Mouse (Mus musculus) bone marrow, adult 2 months (tissue): ENCODE measurements around the gene Stxbp3. TPM values are rescaled to one million over a fixed set of nuclear protein-coding genes. Genes with fewer than 3 reads are reported as not detected.
"Not testable (repeated sequence)": the region's sequence is repeated elsewhere in the genome, so short reads cannot be mapped to it uniquely, and the experiment has no call there.

Source experiments
- H3K27ac ChIP-seq: fragments of 200-500 bp; 2 replicates; pipeline ENCODE4 v1.5.1; 2012; ENCODE audit warnings: low read depth, mild to moderate bottlenecking, control low read depth, inconsistent platforms, low read length; ENCODE audit not compliant: control insufficient read depth, poor library complexity, insufficient read depth
- H3K4me1 ChIP-seq: fragments of 200-500 bp; 2 replicates; pipeline ENCODE4 v1.6.1; 2011; ENCODE audit warnings: low read length; ENCODE audit not compliant: control insufficient read depth, insufficient read depth
- H3K4me3 ChIP-seq: fragments of 200-500 bp; replicated peaks from 2 replicates; pipeline ENCODE3; 2011; ENCODE audit warnings: mild to moderate bottlenecking, low read depth, low read length, control low read depth; ENCODE audit not compliant: control insufficient read depth
- CTCF ChIP-seq: fragments of 200-500 bp; IDR thresholded peaks from 2 replicates; pipeline ENCODE4 v1.5.1; 2011; ENCODE audit warnings: low read length, control low read depth; ENCODE audit not compliant: control insufficient read depth, insufficient read depth
- POLR2A ChIP-seq: fragments of 200-500 bp; IDR thresholded peaks from 2 replicates; pipeline ENCODE4 v1.6.1; 2011; ENCODE audit warnings: low read depth, mild to moderate bottlenecking, control low read depth, low read length, borderline replicate concordance; ENCODE audit not compliant: control insufficient read depth
- WGBS: fragments of 180-500 bp; shearing (Covaris S2); methylation state at CpG from one replicate; pipeline ENCODE4 v1.1.7; 2018; 5-methylcytosine and 5-hydroxymethylcytosine counted together
- polyA plus RNA-seq: library from polyadenylated mRNA; stranded (reverse); fragments of >200 nt; gene quantifications from 2 replicates; pipeline ENCODE4 v1.2.4, GENCODE M21; 2011; ENCODE audit warnings: low replicate concordance; ENCODE audit not compliant: missing spikeins, insufficient read depth, insufficient read length

The Stxbp3 gene
- polyA plus RNA-seq, 1 experiment = 11.0 TPM

DNA sequence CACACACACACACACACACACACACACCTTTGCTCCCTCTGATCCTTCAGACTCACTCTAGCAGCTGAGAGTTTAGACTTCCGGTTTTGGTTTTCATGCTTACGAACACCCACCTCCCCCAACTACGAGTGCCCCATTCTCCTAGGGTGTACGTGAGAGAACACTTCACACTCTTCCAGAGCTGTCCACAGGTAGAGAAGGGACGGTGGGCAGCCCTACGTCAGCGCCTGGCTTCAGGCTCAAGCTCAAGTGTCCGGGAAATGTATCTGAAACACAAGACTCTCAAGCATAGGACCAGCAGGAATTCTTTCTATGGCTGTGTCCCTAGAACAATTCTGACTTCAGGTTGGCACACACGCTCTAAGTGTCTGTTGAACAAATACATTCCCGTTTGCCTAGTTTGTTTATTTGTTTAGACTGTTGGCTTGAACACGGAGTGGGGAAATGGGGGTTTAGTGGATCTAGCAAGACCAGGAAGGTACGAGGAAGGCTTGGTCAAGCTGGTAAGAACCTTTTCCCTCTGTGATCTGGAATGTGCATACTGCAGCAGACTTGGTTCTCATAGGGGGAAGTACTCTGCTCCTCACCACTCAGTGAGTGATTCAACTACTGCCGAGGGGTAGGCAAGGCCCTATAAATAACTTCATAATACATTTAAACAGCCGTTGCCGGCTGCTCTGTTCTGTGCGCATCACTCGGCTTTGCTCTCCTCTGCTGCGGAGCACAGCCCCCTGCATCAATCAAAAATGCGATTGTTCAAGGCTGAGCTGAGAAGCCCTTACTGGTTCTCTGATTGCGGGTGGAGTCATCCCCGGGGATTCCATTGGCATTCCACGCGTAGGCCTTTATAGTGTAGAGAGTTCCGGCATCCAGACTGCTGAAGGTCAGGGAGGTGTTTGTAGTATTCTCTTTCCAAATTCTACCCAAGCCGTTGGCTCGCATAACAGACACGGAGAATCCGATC lies 40.5 kb upstream of the Stxbp3 start:
- TF ChIP-seq CTCF (no peak), POLR2A (no peak)
- 50% methylated on average over 28 of the region's 28 CpGs for WGBS
- Histone ChIP-seq H3K27ac (peak overlapping the region; percentile 62), H3K4me3 (peak overlapping the region; percentile 62), H3K4me1 (peaks cover 3% of the 10 kb centered on the region; the same call in 1 of the 2 replicates)

DNA sequence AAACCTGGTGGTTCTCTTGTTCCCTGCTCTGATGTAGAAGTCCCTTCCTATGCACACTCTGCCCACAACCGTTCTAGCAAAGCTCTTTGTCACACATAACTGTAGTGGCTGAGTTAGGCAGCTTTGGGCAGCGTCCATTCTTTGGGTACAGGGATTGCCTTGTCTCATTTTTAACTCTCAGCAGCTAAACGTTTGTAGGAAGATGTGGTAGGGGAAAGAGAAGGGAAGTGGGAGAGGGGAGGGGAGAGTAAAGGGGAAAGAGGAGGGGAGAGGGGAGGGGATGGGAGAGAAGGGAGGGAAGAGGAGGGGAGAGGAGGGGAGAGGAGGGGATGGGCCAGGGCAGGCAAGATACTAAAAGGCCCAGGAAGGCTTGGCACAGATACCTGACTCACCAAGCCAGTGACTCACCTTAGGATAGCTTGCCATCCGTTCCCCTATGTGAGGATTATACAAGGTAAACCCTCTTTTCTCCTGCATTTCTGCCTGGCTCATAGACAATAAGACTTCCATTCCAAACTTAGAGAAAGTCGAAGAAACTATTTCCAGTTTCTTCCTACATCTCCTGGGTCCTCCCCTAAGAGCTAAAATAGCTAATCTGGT lies 39.6 kb upstream of the Stxbp3 start:
- WGBS = 20% methylated on average over 5 of the region's 5 CpGs
- H3K27ac ChIP-seq = no peak overlapping the region
- no peak overlapping the region for H3K4me3 ChIP-seq
- TF ChIP-seq CTCF (no peak), POLR2A (no peak)
- peaks cover 2% of the 10 kb centered on the region; the same call in 1 of the 2 replicates for H3K4me1 ChIP-seq

DNA sequence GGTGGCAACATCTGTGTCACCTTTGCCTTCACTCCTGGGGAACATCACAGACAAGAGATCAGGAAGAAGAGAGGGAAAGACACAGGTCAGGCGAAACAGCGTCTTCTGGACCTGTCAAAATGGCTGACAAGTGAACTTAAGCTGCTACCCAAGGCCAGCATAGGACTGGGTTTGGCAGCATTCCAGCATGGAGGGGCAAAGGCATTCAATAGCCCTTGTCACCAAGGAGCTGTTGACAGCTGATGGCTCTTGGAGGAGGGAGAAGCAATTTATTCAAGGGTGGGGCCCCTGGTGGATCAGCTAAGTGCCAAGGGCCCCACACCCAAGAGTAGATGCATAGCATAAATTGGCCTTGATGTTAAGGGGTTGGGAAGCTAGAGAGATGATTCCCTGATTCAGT lies 38.8 kb upstream of the Stxbp3 start:
- TF ChIP-seq CTCF (no peak), POLR2A (no peak)
- Histone ChIP-seq H3K27ac (no peak overlapping the region), H3K4me3 (no peak overlapping the region), H3K4me1 (peaks cover 2% of the 10 kb centered on the region; the same call in 1 of the 2 replicates)
- 86% methylated on average over 2 of the region's 2 CpGs for WGBS

DNA sequence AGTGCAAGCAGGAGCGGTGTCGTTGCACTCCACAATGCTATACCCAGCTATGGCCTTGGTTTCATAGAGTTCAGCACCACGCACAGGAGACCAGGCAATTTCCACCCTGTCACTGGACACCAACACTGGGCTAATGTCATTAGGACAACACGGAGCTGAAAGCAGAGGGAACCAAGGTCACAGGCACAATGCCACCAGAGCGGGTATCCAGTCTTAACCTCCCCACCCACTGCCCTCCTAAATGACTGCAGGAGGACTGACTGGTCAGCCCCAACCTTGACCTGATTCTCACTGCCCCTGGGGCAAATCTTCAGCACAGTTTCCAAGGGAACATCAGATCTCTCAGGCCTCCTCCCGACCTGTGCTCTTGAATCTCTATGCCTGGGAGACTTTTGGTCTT lies 30.3 kb upstream of the Stxbp3 start:
- whole genome bisulfite sequencing = 85% methylated on average over 6 of the region's 6 CpGs
- no peak for TF ChIP-seq CTCF
- TF ChIP-seq POLR2A = no peak
- Histone ChIP-seq H3K4me1 (no peaks in the 10 kb centered on the region; the same call in 1 of the 2 replicates), H3K27ac (no peak overlapping the region), H3K4me3 (no peak overlapping the region)

DNA sequence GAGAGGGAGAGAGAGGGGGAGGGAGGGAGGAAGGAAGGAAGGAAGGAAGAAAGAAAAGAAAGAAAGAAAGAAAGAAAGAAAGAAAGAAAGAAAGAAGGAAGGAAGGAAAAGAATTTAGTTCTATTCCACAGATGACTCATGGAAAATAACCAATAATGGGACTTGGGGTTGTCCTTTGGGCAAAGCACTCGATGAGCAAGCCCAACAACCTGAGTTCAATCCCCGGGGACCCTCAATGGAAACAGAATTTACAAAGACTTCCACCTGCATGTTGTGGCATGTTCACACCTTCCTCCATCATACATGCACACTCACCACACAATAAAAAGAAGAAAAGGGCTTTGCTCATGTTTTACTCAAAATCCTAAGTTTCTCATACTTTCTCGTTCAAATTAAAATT lies 27.1 kb upstream of the Stxbp3 start:
- Histone ChIP-seq H3K4me1 (no peaks in the 10 kb centered on the region; the same call in 1 of the 2 replicates), H3K4me3 (no peak overlapping the region), H3K27ac (no peak overlapping the region)
- 79% methylated on average over 3 of the region's 3 CpGs for WGBS
- no peak for TF ChIP-seq POLR2A
- no peak for TF ChIP-seq CTCF

DNA sequence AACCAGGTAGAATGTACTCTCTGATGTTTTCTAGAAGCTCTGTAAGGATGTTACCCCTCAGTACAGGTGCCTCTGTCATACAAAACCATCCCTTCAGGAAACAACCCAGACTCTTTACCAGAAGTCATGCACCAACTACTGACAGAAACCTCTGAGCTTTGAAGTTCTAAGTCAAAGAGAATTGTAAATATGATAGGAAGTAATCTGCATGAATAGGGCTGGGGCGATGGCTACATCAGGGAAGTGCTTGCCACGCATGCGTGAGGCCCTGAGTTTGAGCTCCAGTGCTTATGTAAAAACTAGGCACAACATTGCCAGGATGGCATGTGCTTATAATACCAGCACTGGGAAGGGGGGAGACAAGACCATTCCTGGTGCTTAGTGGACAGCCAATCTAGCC lies 25.4 kb upstream of the Stxbp3 start:
- H3K4me3 ChIP-seq = no peak overlapping the region
- no peaks in the 10 kb centered on the region; the same call in 1 of the 2 replicates for H3K4me1 ChIP-seq
- no peak overlapping the region for H3K27ac ChIP-seq
- WGBS = 68% methylated on average over 3 of the region's 3 CpGs
- TF ChIP-seq POLR2A (no peak), CTCF (no peak)

DNA sequence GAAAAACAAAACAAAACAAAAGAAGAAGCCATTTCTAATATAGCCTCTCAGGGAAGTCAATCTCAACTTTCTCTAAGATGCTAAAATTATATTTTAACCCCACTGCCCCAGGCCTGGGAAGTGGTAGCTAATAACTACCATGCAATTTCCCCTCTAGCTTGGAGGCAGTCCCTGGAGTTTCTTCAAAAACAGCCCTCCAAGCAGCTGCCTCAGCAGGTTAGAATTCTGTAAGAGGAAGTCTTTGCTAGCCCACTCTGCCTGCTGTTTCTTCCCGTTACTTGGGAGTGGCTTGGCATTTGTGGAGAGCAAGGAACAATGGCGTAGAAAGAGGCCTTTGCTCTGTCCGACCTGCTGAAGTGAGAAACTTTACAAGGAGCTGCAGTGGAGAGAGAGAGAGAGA lies 24.8 kb upstream of the Stxbp3 start:
- Histone ChIP-seq H3K27ac (no peak overlapping the region), H3K4me1 (no peaks in the 10 kb centered on the region; the same call in 1 of the 2 replicates), H3K4me3 (no peak overlapping the region)
- 23% methylated on average over 3 of the region's 3 CpGs for WGBS
- TF ChIP-seq CTCF = no peak
- no peak for TF ChIP-seq POLR2A

DNA sequence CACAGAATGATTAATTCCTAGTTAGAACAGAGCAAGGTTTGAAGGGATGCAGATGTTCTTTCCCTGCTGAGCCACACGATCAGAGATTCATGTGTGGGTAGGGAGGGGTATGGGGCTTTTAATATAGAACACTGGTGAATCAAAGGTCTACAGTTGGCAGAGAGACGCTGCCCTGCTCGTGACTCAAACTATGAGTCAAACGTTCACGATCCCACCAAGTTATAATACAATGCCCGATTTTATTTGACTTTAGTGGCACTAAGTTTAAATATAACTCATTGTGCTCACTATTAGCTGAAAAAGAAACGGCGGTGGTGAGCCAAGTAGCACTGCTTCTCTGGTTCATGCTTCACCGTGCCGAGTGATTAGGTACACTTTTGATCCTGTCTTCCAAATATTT lies 22.8 kb upstream of the Stxbp3 start:
- Histone ChIP-seq H3K27ac (no peak overlapping the region), H3K4me1 (no peaks in the 10 kb centered on the region; the same call in 1 of the 2 replicates), H3K4me3 (no peak overlapping the region)
- no peak for TF ChIP-seq CTCF
- no peak for TF ChIP-seq POLR2A
- 83% methylated on average over 10 of the region's 10 CpGs for WGBS

DNA sequence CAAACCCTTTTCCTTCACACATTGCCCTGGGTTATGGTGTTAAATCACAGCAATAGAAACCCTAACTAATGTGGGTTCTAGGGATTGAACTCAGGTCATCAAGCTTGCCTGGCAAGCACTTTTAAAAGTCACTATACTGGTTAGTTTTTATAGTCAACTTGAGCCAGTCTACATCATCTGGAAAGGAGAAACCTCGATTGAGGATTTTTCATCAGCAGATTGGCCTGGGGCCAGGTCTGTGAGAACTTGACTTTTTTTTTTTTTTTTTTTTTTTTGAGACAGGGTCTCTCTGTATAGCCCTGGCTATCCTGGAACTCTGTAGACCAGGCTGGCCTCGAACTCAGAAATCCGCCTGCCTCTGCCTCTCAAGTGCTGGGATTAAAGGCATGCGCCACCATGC lies 22.0 kb upstream of the Stxbp3 start:
- not testable (repeated sequence) for H3K27ac ChIP-seq, H3K4me1 ChIP-seq, H3K4me3 ChIP-seq
- 68% methylated on average over 4 of the region's 4 CpGs for WGBS
